Mouse (Mus musculus) limb, embryonic 10.5 days (tissue): ENCODE results near the gene Pus10. TPM values are rescaled to one million over a fixed set of nuclear protein-coding genes. Genes with fewer than 3 reads are reported as not detected.

Source experiments
- DNase-seq: peaks from one replicate; pipeline ENCODE4 v3.0.0-alpha.2; 2017; ENCODE audit warnings: low spot score
- H3K27ac ChIP-seq: fragments of 300-500 bp; sonication (generic); 2 replicates; pipeline ENCODE4 v1.5.1; 2016; ENCODE audit warnings: mild to moderate bottlenecking
- H3K27me3 ChIP-seq: fragments of 300-500 bp; sonication (generic); 2 replicates; pipeline ENCODE4 v1.6.1; 2016; ENCODE audit warnings: low read depth, mild to moderate bottlenecking; ENCODE audit not compliant: poor library complexity, severe bottlenecking
- H3K36me3 ChIP-seq: fragments of 300-500 bp; sonication (generic); 2 replicates; pipeline ENCODE4 v1.6.1; 2016; ENCODE audit warnings: mild to moderate bottlenecking, moderate library complexity
- H3K4me1 ChIP-seq: fragments of 300-500 bp; sonication (generic); 2 replicates; pipeline ENCODE4 v1.6.1; 2016
- H3K4me3 ChIP-seq: fragments of 300-500 bp; sonication (generic); 2 replicates; pipeline ENCODE4 v1.5.1; 2016; ENCODE audit warnings: mild to moderate bottlenecking, moderate library complexity
- H3K9me3 ChIP-seq: fragments of 300-500 bp; sonication (generic); replicated peaks from 2 replicates; pipeline ENCODE4 v1.6.1; 2016; ENCODE audit warnings: mild to moderate bottlenecking
- WGBS: fragments of 180-500 bp; shearing (Covaris S2); methylation state at CpG from one replicate; pipeline ENCODE4 v1.1.7; 2016; 5-methylcytosine and 5-hydroxymethylcytosine counted together
- polyA plus RNA-seq: library from polyadenylated mRNA; unstranded; fragments of >200 nt; fragmentation: Nextera tagmentation; extraction: Ambion mirVana; gene quantifications from 2 replicates; pipeline ENCODE4 v1.2.1, GENCODE M21; 2016

Pus10 gene
- polyA plus RNA-seq, 1 experiment from 2014 or later, result 30.3 TPM

DNA sequence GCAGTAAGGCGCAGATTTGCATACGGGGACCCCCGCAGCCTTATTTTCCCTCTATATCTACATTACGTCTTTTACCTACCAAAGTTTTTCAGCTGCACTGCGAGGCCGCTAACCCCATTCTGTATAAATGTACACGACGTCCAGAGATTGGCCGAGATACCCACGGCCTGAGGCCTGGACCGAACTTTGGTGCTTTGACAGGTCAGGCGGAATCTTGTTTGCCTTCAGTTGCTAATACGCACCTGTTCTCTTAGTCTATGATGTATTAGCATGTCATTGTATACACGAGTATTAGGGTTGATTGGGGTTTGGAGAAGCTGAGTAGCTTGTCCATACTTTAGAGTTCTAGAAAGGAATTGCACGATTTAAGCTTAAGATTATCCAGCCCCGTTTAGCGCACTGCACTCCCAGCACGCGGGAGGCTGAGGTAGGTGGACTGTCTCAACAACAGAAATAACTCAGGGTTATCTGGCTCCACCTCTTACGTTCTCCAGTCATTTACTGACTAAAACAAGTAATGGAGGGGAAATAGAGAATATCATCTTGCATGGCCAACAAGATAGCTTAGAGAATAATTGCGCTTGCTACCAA, 106.1 kb downstream of the Pus10 start:
- DNase-seq, result no peak
- Histone ChIP-seq H3K27me3 (peaks cover 13% of the 10 kb centered on the region; the same call in 1 of the 2 replicates), H3K36me3 (no peaks in the 10 kb centered on the region), H3K4me3 (peak overlapping the region; percentile 83), H3K9me3 (no peaks in the 10 kb centered on the region), H3K27ac (peak overlapping the region; percentile 93), H3K4me1 (peaks cover 8% of the 10 kb centered on the region)
- 7% methylated on average over 21 of the region's 21 CpGs for WGBS

DNA sequence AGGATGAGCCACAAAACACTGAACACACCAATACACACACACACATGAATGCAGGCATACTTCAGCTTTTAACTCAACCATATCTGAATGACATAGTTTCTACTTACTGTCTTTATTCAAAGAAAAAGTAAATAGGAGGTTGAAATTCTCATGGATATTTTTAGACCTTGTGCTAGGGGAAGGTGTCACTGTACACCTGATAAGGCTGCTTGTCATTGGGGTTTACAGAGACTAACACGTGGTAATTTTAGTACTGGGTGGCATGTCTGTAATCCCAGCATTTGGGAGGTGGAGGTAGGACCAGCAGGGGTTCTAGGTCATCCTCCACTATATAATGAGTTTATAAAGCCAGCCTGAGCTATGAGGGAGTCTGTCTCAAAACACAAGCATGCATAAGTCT, 107.0 kb downstream of the Pus10 start:
- 23% methylated on average over 1 of the region's 1 CpGs for WGBS
- Histone ChIP-seq H3K27me3 (peaks cover 13% of the 10 kb centered on the region; the same call in 1 of the 2 replicates), H3K27ac (no peak overlapping the region), H3K4me3 (no peak overlapping the region), H3K36me3 (no peaks in the 10 kb centered on the region), H3K4me1 (peaks cover 8% of the 10 kb centered on the region), H3K9me3 (no peaks in the 10 kb centered on the region)
- no peak for DNase-seq

DNA sequence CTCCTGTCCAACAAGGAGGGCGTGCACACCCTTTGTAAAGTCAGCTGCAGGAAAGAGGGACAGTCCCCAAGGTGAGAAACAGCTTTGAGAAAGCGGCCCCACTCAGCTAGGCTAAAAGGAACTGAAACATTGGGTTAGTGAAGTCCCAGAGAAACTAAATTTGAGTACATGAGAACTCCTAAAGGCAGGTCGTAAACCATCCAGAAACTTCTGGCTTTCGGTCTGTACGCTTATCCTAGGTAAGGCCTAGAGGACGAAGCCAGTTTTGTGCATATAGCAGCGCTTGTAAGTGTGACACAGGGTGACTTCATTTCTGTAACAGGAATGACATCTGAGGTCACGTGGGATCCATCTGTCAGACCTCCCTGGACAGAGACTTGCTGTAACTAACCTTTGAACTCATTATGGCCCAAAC, 113.3 kb downstream of the Pus10 start:
- 90% methylated on average over 8 of the region's 8 CpGs for WGBS
- H3K27ac ChIP-seq, result no peak overlapping the region
- no peak overlapping the region for H3K4me3 ChIP-seq
- H3K4me1 ChIP-seq, result no peaks in the 10 kb centered on the region
- no peak for DNase-seq
- H3K9me3 ChIP-seq, result no peaks in the 10 kb centered on the region
- H3K27me3 ChIP-seq, result no peaks in the 10 kb centered on the region
- H3K36me3 ChIP-seq, result no peaks in the 10 kb centered on the region

DNA sequence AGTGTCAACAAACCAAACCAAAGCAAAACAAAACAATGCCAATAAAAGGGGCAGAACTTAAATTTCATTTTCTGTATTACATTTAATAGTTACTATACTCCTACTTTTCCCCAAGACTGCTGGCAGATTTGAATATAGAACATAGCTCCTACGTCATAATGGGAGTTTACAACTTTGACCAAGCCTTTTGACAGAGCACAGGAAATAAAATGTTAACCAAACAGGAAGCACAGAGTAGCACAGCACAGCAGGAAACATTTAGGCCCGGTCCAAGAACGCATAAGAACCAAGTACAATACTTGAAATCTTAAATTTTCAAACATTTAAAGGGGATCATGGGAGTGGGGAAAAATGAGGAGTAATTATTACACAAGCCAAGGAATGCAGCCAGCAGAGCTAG, 116.6 kb downstream of the Pus10 start:
- no peak for DNase-seq
- Histone ChIP-seq H3K27me3 (no peaks in the 10 kb centered on the region), H3K27ac (no peak overlapping the region), H3K9me3 (no peaks in the 10 kb centered on the region), H3K36me3 (no peaks in the 10 kb centered on the region), H3K4me1 (no peaks in the 10 kb centered on the region), H3K4me3 (no peak overlapping the region)
- WGBS, result 84% methylated on average over 3 of the region's 3 CpGs

Other genes starting within 250 kb of the Pus10 start
- gene Ahsa2, start 167.6 kb upstream of the Pus10 start, polyA plus RNA-seq, result 127 and 134 TPM in 2 replicates
- not detected in 2 replicates for gene 1700093K21Rik, start 144.5 kb upstream of the Pus10 start, polyA plus RNA-seq
- 29.8 and 32.7 TPM in 2 replicates for gene 0610010F05Rik, start 32.0 kb upstream of the Pus10 start, polyA plus RNA-seq
- 36.6 and 37.6 TPM in 2 replicates for gene Pex13, start 285 bp downstream of the Pus10 start, polyA plus RNA-seq
- gene Rel, start 105.3 kb downstream of the Pus10 start, polyA plus RNA-seq, result 0.94 and 0.96 TPM in 2 replicates
- 16.4 and 19.7 TPM in 2 replicates for gene Papolg, start 229.6 kb downstream of the Pus10 start, polyA plus RNA-seq